Mouse (Mus musculus) spleen, adult 2 months (tissue): Measurements from ENCODE around the gene Dhps. TPM values are rescaled to one million over a fixed set of nuclear protein-coding genes. Genes with fewer than 3 reads are reported as not detected.

ENCODE experiments used
- DNase-seq, 2 experiments: peaks; one replicate each; pipeline versions ENCODE4 v3.0.0 to v3.0.0-alpha.2; 2012 to 2021; ENCODE audit warnings: low spot score in 2 of 2, low read depth in 1 of 2
- H3K27ac ChIP-seq: fragments of 200-500 bp; 2 replicates; pipeline ENCODE4 v1.5.1; 2012; ENCODE audit warnings: low read length, inconsistent platforms; ENCODE audit not compliant: insufficient read depth
- H3K27me3 ChIP-seq: fragments of 200-500 bp; 2 replicates; pipeline ENCODE4 v1.6.1; 2012; ENCODE audit warnings: mild to moderate bottlenecking, moderate library complexity, low read length, inconsistent platforms; ENCODE audit not compliant: control insufficient read depth, insufficient read depth
- H3K36me3 ChIP-seq: fragments of 200-500 bp; 2 replicates; pipeline ENCODE4 v1.6.1; 2012; ENCODE audit warnings: mild to moderate bottlenecking, low read length, inconsistent platforms; ENCODE audit not compliant: control insufficient read depth, insufficient read depth
- H3K4me1 ChIP-seq: fragments of 200-500 bp; 2 replicates; pipeline ENCODE4 v1.6.1; 2011; ENCODE audit warnings: inconsistent platforms; ENCODE audit not compliant: control insufficient read depth, insufficient read depth, insufficient read length
- H3K4me3 ChIP-seq: fragments of 200-500 bp; 2 replicates; pipeline ENCODE4 v1.5.1; 2011; ENCODE audit warnings: mild to moderate bottlenecking, inconsistent platforms; ENCODE audit not compliant: insufficient read depth, insufficient read length; ENCODE audit errors: extremely low read depth
- CTCF ChIP-seq: fragments of 200-500 bp; IDR thresholded peaks from 2 replicates; pipeline ENCODE4 v1.5.1; 2011; ENCODE audit warnings: mild to moderate bottlenecking, inconsistent platforms; ENCODE audit not compliant: insufficient read depth, insufficient read length, insufficient replicate concordance; ENCODE audit errors: extremely low read depth
- POLR2A ChIP-seq: fragments of 200-500 bp; IDR thresholded peaks from 2 replicates; pipeline ENCODE4 v1.6.1; 2011; ENCODE audit warnings: low read depth, low read length, inconsistent platforms
- WGBS: fragments of 180-500 bp; shearing (Covaris S2); methylation state at CpG from one replicate; pipeline ENCODE4 v1.1.7; 2018; 5-methylcytosine and 5-hydroxymethylcytosine counted together
- polyA plus RNA-seq: library from polyadenylated mRNA; depleted of rRNA; stranded (reverse); fragments of >200 nt; gene quantifications from 2 replicates; pipeline ENCODE4 v1.2.3, GENCODE M21; 2012

Gene Dhps
- polyA plus RNA-seq, 1 experiment: 40.6 TPM

DNA sequence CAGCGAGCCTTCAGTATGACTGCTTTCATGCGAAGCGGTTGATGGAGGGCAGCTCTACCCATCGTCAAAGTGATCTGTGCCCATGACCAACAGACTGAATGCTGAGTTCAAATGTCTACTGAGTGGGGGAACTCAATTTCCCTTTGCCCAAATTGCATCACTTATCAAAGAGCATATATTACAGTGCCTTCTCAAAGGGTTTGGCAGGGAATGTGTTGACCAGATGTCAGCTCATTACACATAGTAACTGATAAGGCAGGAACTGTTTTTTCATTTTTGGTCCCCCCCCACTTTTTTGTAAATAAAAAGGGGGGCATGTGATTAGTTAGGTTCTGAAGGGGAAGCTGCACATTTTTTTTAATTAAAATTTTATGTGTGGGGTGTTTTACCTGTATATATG lies 9.0 kb upstream of the Dhps start:
- TF ChIP-seq CTCF: no peak
- TF ChIP-seq POLR2A: no peak
- H3K36me3 ChIP-seq: no peaks in the 10 kb centered on the region
- no peak overlapping the region for H3K27ac ChIP-seq
- no peaks in the 10 kb centered on the region for H3K27me3 ChIP-seq
- over 99% methylated on average over 4 of the region's 4 CpGs for WGBS
- no peak overlapping the region for H3K4me3 ChIP-seq
- peaks cover 2% of the 10 kb centered on the region for H3K4me1 ChIP-seq
- DNase-seq: no peak

DNA sequence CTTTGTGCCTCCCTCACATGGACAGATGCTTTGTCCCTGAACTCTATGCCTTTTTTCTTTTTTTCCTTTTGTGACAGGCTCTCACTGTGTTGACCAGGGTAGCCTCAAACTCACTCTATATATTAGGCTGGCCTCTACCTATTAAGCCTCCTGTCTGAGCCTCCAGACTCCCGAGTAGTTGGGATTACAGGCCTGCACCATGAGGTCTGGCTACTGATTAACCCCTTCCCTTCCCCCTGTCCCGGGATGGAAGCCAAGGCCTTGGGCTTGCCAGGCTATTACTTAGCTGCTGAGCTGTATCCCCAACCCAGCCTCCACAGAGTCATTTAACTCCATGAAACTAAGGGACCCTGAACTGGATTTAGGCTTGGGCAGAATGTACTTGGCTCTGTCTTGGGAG lies 6.3 kb upstream of the Dhps start:
- no peak overlapping the region for H3K4me3 ChIP-seq
- no peaks in the 10 kb centered on the region for H3K36me3 ChIP-seq
- WGBS: 81% methylated on average over 2 of the region's 2 CpGs
- H3K27me3 ChIP-seq: no peaks in the 10 kb centered on the region
- no peak for DNase-seq
- no peak overlapping the region for H3K27ac ChIP-seq
- H3K4me1 ChIP-seq: peaks cover 2% of the 10 kb centered on the region
- TF ChIP-seq CTCF (no peak), POLR2A (no peak)

DNA sequence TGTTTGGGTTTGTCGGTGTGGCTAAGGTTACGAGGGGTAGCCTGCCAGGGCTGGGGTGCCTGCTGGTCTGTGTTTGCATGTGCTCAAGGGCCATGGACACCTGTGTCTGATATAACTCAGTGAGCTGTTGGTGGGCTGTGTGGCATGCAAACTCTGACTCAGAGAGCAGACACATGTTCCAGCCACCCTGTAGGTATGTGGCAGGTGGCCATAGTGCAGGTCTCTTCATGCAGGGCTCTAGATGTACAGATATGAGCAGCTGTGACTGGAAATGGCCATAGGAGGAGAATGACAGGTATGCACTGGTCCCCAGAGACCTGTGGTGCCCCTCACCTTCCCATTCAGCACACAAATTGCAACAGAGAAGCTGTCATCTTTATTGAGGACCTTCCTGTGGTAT lies 4.4 kb upstream of the Dhps start:
- Histone ChIP-seq H3K27ac (no peak overlapping the region), H3K4me3 (no peak overlapping the region), H3K27me3 (no peaks in the 10 kb centered on the region), H3K4me1 (no peaks in the 10 kb centered on the region), H3K36me3 (no peaks in the 10 kb centered on the region)
- WGBS: 96% methylated on average over 2 of the region's 2 CpGs
- no peak for DNase-seq
- TF ChIP-seq POLR2A (no peak), CTCF (no peak)

DNA sequence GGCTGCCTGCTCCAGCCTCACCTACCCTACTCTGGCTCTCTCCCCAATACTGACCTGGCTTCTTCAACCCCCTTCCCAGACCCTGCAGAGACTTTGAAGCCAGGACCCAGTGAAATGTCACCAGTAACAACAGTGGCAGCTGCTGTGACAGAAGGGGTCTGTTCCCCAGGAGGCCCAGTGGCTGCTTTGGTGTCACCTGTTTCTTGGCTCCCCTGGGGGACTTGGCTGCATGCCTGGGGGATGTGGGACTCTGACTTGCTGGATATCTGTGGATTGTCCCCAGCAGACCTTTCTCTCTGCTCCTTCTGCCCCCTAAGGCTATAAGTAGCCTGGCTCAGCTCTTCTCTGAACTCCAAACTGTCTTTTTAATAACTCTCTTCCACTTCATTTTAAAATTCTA lies 3.6 kb upstream of the Dhps start, which contains the start of gene Gm5741:
Gene Gm5741, minus strand, starts transcription at position 1 of the 400 bp plus-strand sequence.
- H3K27ac ChIP-seq: no peak within 1 kb of the TSS
- TF ChIP-seq POLR2A: no peak
- TF ChIP-seq CTCF: no peak
- no peak within 1 kb of the TSS for H3K4me3 ChIP-seq
- no peak for DNase-seq
- H3K4me1 ChIP-seq: peaks cover 3% of the 10 kb centered on the region; the same call in 1 of the 2 replicates
- no peaks in the 10 kb centered on the region for H3K36me3 ChIP-seq
- no peaks in the 10 kb centered on the region for H3K27me3 ChIP-seq

DNA sequence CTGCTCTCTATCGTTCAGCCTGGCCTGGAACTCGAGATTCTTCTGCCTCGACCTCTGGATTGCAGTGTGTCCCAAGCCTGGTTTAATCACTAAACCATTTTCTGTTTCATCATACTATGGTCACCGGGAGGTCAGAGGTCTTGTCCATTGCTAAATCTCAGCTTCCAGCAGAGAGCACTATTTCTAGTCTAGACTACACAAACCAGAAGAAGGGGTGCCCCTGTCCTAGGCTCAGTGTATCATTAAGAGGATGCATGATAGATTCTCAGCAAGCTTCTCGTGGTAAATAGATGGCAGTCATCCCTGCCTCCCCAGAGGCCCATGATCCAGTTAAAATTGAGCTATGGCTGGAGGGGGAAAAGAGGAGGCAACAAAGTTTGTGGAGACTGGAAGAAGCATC lies 516 bp upstream of the Dhps start:
- H3K27ac ChIP-seq: no peak overlapping the region
- no peak for DNase-seq
- TF ChIP-seq CTCF: no peak
- TF ChIP-seq POLR2A: no peak
- peaks cover 3% of the 10 kb centered on the region; the same call in 1 of the 2 replicates for H3K4me1 ChIP-seq
- H3K27me3 ChIP-seq: no peaks in the 10 kb centered on the region
- WGBS: 84% methylated on average over 5 of the region's 5 CpGs
- peak overlapping the region; percentile 97 for H3K4me3 ChIP-seq
- peaks cover 22% of the 10 kb centered on the region for H3K36me3 ChIP-seq

DNA sequence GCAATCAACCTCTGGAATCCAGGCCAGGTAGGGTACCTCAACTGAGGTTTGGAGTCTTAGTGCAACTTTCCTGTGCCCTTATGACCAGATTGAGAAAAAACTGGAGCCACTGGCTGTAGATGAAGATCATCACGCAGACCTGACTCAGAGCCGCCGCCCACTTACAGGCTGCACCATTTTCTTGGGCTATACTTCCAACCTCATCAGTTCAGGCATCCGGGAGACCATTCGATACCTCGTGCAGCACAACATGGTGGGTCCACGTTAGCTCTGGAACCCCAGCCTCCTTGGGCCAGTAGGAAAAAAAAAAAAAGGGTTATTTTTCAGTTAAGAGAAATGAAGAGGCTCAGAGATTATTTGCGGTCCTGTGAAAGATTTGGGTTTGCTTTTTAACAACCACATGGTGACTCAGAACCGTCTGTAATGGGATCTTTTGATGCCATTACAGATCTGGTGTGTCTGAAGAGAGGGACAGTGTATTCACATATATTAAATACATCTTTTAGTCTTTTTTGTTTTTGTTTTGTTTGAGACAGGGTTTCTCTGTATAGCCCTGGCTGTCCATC lies 890 bp downstream of the Dhps start:
- peaks cover 22% of the 10 kb centered on the region for H3K36me3 ChIP-seq
- H3K27ac ChIP-seq: peak overlapping the region; percentile 98; the same call in 1 of the 2 replicates
- DNase-seq: no peak
- 43% methylated on average over 9 of the region's 9 CpGs for WGBS
- peaks cover 3% of the 10 kb centered on the region; the same call in 1 of the 2 replicates for H3K4me1 ChIP-seq
- peak overlapping the region; percentile 97 for H3K4me3 ChIP-seq
- no peaks in the 10 kb centered on the region for H3K27me3 ChIP-seq
- no peak for TF ChIP-seq CTCF
- TF ChIP-seq POLR2A: no peak

DNA sequence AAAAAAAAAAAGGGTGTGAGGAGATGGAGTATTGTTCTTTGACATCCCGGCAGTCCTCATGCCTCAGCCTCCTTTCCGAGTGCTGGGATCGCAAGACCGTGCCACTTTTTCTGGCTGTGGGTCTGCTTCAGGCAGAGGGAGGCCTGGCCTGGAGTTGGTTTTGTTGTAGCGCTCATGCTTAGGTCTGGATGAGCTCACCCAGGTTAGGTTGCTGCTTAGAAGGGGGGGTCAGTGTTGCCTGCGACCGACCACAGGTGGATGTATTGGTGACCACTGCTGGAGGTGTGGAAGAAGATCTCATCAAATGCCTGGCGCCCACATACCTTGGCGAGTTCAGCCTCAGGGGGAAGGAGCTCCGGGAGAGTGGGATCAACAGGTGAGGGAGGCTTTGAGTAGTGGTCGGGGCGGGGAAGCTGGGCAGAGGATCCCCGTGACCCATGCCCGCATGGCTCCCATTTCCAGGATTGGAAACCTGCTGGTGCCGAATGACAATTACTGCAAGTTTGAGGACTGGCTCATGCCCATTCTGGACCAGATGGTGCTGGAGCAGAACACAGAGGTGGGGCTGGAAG lies 1.6 kb downstream of the Dhps start:
- TF ChIP-seq POLR2A (no peak), CTCF (no peak)
- 93% methylated on average over 15 of the region's 15 CpGs for WGBS
- DNase-seq: no peak
- no peak overlapping the region for H3K27ac ChIP-seq
- H3K36me3 ChIP-seq: peaks cover 22% of the 10 kb centered on the region
- H3K4me3 ChIP-seq: no peak overlapping the region
- H3K4me1 ChIP-seq: peaks cover 3% of the 10 kb centered on the region; the same call in 1 of the 2 replicates
- no peaks in the 10 kb centered on the region for H3K27me3 ChIP-seq
